Mouse (Mus musculus) cerebellum, postnatal 14 days (tissue): ENCODE measurements around the gene Hmbs.

Experiments
- DNase-seq, 2 experiments: peaks; one replicate each; pipeline ENCODE4 v3.0.0; 2021; ENCODE audit warnings: mixed read lengths in 2 of 2

Gene Hmbs

DNA sequence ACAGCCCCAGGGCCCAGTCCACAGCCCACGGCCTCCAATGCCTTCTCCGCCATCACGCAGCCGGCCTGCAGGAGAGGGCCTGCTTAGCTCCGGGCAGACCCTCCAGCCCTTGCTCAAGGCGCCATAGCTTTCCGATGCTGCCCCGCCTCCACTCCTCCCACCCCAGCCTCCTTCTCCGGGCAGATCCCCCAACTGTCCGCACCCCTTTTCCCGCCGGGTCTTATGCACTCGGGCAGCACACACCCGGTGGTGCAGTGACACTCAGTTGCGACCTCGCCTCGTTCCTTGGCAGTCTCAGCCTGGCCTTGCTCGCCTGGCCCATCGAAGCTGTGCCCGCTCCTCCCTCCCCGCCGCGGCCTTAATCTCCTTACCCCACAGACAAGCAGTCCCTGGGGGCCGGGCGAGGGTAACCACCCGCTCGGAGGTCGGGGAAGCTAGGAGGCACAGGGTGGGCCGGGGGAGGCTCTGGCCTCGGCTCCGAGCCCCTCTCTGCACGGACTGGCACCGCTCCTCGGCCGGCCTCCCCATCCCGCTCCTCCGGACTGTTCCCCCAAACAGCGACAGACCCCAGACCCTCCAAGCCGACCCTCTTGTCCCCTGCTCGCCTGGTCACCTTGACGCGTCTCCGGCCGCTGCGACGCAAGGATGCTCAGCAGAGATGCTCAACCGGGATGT lies 56.5 kb downstream of the Hmbs start:
- DNase-seq = peak; percentile 56 to 64

DNA sequence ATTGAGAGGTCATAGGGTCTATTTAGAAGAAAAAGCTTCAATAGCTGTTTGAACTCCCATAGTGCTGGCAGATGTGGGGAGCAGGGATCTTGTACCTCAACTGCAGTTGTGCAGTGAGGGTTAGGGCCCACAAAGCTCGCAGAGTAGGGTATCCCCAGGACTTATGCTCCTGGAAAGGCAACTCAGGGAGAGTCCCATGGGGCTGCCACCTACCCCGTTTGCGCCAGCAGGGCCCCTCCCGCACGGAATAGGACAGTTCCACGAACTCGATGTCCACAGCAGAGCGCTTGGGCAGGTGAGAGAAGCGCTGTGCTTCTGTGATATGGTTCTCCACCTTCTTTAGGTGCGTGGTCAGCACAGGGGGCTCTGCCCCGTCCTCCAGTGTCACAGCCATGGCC lies 57.0 kb downstream of the Hmbs start:
- peak in 1 of 2 experiments; percentile 33 for DNase-seq
